Mouse (Mus musculus) brain, embryonic 14.5 days (tissue): ENCODE data around the gene Anln.
"Not testable (repeated sequence)": the region's sequence is repeated elsewhere in the genome, so short reads cannot be mapped to it uniquely, and the experiment has no call there.

ENCODE experiments used
- CTCF ChIP-seq: fragments of 200-500 bp; IDR thresholded peaks from 2 replicates; pipeline ENCODE4 v1.5.1; 2012; ENCODE audit warnings: inconsistent platforms, mild to moderate bottlenecking, moderate library complexity, borderline replicate concordance; ENCODE audit not compliant: insufficient read depth, insufficient read length; ENCODE audit errors: extremely low read depth
- POLR2A ChIP-seq: fragments of 200-500 bp; IDR thresholded peaks from 2 replicates; pipeline ENCODE4 v1.6.1; 2012; ENCODE audit warnings: mild to moderate bottlenecking, inconsistent platforms, borderline replicate concordance; ENCODE audit not compliant: poor library complexity, insufficient read depth, insufficient read length, severe bottlenecking; ENCODE audit errors: extremely low read depth

DNA sequence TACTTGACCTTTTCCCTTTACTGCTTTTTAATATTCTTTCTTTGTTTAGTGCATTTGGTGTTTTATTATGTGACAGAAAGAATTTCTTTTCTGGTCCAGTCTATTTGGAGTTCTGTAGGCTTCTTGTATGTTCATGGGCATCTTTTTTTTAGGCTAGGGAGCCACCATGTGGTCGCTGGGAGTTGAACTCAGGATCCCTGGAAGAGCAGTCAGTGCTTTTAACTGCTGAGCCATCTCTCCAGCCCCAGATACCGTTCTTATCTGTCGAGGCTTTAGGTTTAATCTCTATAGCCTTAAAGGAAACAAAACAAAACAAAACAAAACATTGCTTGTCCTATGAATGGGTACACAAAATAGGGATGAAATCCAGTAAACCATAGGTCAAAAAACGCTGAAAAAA is 19.4 kb upstream of the Anln start:
- not testable (repeated sequence) for TF ChIP-seq CTCF, POLR2A
